Mouse (Mus musculus): ENCODE measurements at regions not wholly inside any gene's neighbourhood (a gene's known extent, or its start where the extent isn't known, plus 50 kb on each side); places are given as distances from the start of the nearest gene placed in this dataset.

- H3K9ac ChIP-seq (ENCODE audit: insufficient read depth, low read depth, low read length, poor library complexity, severe bottlenecking): no peak overlapping the region
- no peak overlapping the region for H3K27ac ChIP-seq (ENCODE audit: insufficient read depth, low read depth, low read length, poor library complexity, severe bottlenecking)
- no peaks in the 10 kb centered on the region for H3K4me1 ChIP-seq (ENCODE audit: control insufficient read depth in 2 of 2, insufficient read depth in 2 of 2, low read length in 2 of 2, poor library complexity in 1 of 2)
- no peak overlapping the region for H3K4me3 ChIP-seq (ENCODE audit: insufficient read depth in 1 of 2, low read depth in 1 of 2, low read length in 2 of 2, poor library complexity in 1 of 2, severe bottlenecking in 1 of 2)
- DNase-seq (ENCODE audit: low read depth, low spot score): no peak
- H3K9me3 ChIP-seq (ENCODE audit: control insufficient read depth, insufficient read depth, low read depth, low read length): no peaks in the 10 kb centered on the region
- in situ Hi-C loops (cut with MboI; ENCODE audit: low sequenced_read_pairs in 2 of 2, unreplicated experiment in 2 of 2): no loop called here
- no peaks in the 10 kb centered on the region for H3K36me3 ChIP-seq (ENCODE audit: control insufficient read depth, insufficient read depth, low read length, poor library complexity, severe bottlenecking)
- TF ChIP-seq ZC3H11A (IDR thresholded peaks at IDR 0.05; ENCODE audit: borderline replicate concordance, low read depth, low read length) (no peak), ZNF384 (IDR thresholded peaks at IDR 0.05; ENCODE audit: low read depth, low read length) (no peak), HCFC1 (IDR thresholded peaks at IDR 0.05; ENCODE audit: borderline replicate concordance, insufficient read depth, low read length) (no peak), CHD2 (IDR thresholded peaks at IDR 0.05; ENCODE audit: low read depth, low read length) (no peak), MAFK (IDR thresholded peaks at IDR 0.05; ENCODE audit: insufficient read depth, low read depth, low read length) (no peak)
These were observed 521.1 kb downstream of the Epha4 start for GRCm38 (mm10) chr1:76993776-76994175.

- no peak overlapping the region for H3K4me3 ChIP-seq (ENCODE audit: insufficient read depth in 1 of 2, low read depth in 1 of 2, low read length in 2 of 2, poor library complexity in 1 of 2, severe bottlenecking in 1 of 2)
- no peak for DNase-seq (ENCODE audit: low read depth, low spot score)
- in situ Hi-C loops (cut with MboI; ENCODE audit: low sequenced_read_pairs in 2 of 2, unreplicated experiment in 2 of 2): no loop called here
- TF ChIP-seq ZNF384 (IDR thresholded peaks at IDR 0.05; ENCODE audit: low read depth, low read length): no peak
- no peak for TF ChIP-seq HCFC1 (IDR thresholded peaks at IDR 0.05; ENCODE audit: borderline replicate concordance, insufficient read depth, low read length)
- TF ChIP-seq CHD2 (IDR thresholded peaks at IDR 0.05; ENCODE audit: low read depth, low read length): no peak
- TF ChIP-seq ZC3H11A (IDR thresholded peaks at IDR 0.05; ENCODE audit: borderline replicate concordance, low read depth, low read length): no peak
- H3K4me1 ChIP-seq (ENCODE audit: control insufficient read depth in 2 of 2, insufficient read depth in 2 of 2, low read length in 2 of 2, poor library complexity in 1 of 2): no peaks in the 10 kb centered on the region
- H3K27ac ChIP-seq (ENCODE audit: insufficient read depth, low read depth, low read length, poor library complexity, severe bottlenecking): no peak overlapping the region
- H3K9me3 ChIP-seq (ENCODE audit: control insufficient read depth, insufficient read depth, low read depth, low read length): no peaks in the 10 kb centered on the region
- H3K36me3 ChIP-seq (ENCODE audit: control insufficient read depth, insufficient read depth, low read length, poor library complexity, severe bottlenecking): no peaks in the 10 kb centered on the region
- no peak overlapping the region for H3K9ac ChIP-seq (ENCODE audit: insufficient read depth, low read depth, low read length, poor library complexity, severe bottlenecking)
These were observed 506.9 kb downstream of the Epha4 start for GRCm38 (mm10) chr1:77008001-77008400.

- Histone ChIP-seq H3K9me3 (ENCODE audit: control insufficient read depth, insufficient read depth, low read depth, low read length) (no peaks in the 10 kb centered on the region), H3K9ac (ENCODE audit: insufficient read depth, low read depth, low read length, poor library complexity, severe bottlenecking) (no peak overlapping the region), H3K4me3 (ENCODE audit: insufficient read depth in 1 of 2, low read depth in 1 of 2, low read length in 2 of 2, poor library complexity in 1 of 2, severe bottlenecking in 1 of 2) (no peak overlapping the region), H3K36me3 (ENCODE audit: control insufficient read depth, insufficient read depth, low read length, poor library complexity, severe bottlenecking) (no peaks in the 10 kb centered on the region), H3K27ac (ENCODE audit: insufficient read depth, low read depth, low read length, poor library complexity, severe bottlenecking) (no peak overlapping the region), H3K4me1 (ENCODE audit: control insufficient read depth in 2 of 2, insufficient read depth in 2 of 2, low read length in 2 of 2, poor library complexity in 1 of 2) (no peaks in the 10 kb centered on the region)
- no peak for DNase-seq (ENCODE audit: low read depth, low spot score)
- in situ Hi-C loops (cut with MboI; ENCODE audit: low sequenced_read_pairs in 2 of 2, unreplicated experiment in 2 of 2): no loop called here
- no peak for TF ChIP-seq HCFC1 (IDR thresholded peaks at IDR 0.05; ENCODE audit: borderline replicate concordance, insufficient read depth, low read length)
- TF ChIP-seq ZNF384 (IDR thresholded peaks at IDR 0.05; ENCODE audit: low read depth, low read length): no peak
- TF ChIP-seq MAFK (IDR thresholded peaks at IDR 0.05; ENCODE audit: insufficient read depth, low read depth, low read length): no peak
- no peak for TF ChIP-seq ZC3H11A (IDR thresholded peaks at IDR 0.05; ENCODE audit: borderline replicate concordance, low read depth, low read length)
- no peak for TF ChIP-seq CHD2 (IDR thresholded peaks at IDR 0.05; ENCODE audit: low read depth, low read length)
These were observed 504.2 kb downstream of the Epha4 start for GRCm38 (mm10) chr1:77010608-77011214.

- Histone ChIP-seq H3K4me3 (ENCODE audit: insufficient read depth in 1 of 2, low read depth in 1 of 2, low read length in 2 of 2, poor library complexity in 1 of 2, severe bottlenecking in 1 of 2) (no peak overlapping the region), H3K27ac (ENCODE audit: insufficient read depth, low read depth, low read length, poor library complexity, severe bottlenecking) (no peak overlapping the region), H3K36me3 (ENCODE audit: control insufficient read depth, insufficient read depth, low read length, poor library complexity, severe bottlenecking) (no peaks in the 10 kb centered on the region), H3K9me3 (ENCODE audit: control insufficient read depth, insufficient read depth, low read depth, low read length) (no peaks in the 10 kb centered on the region), H3K9ac (ENCODE audit: insufficient read depth, low read depth, low read length, poor library complexity, severe bottlenecking) (no peak overlapping the region), H3K4me1 (ENCODE audit: control insufficient read depth in 2 of 2, insufficient read depth in 2 of 2, low read length in 2 of 2, poor library complexity in 1 of 2) (no peaks in the 10 kb centered on the region)
- DNase-seq (ENCODE audit: low read depth, low spot score): no peak
- TF ChIP-seq CHD2 (IDR thresholded peaks at IDR 0.05; ENCODE audit: low read depth, low read length) (no peak), ZC3H11A (IDR thresholded peaks at IDR 0.05; ENCODE audit: borderline replicate concordance, low read depth, low read length) (no peak), ZNF384 (IDR thresholded peaks at IDR 0.05; ENCODE audit: low read depth, low read length) (no peak), HCFC1 (IDR thresholded peaks at IDR 0.05; ENCODE audit: borderline replicate concordance, insufficient read depth, low read length) (no peak), MAFK (IDR thresholded peaks at IDR 0.05; ENCODE audit: insufficient read depth, low read depth, low read length) (no peak)
- in situ Hi-C loops (cut with MboI; ENCODE audit: low sequenced_read_pairs in 2 of 2, unreplicated experiment in 2 of 2): no loop called here
These were observed 487.2 kb downstream of the Epha4 start for GRCm38 (mm10) chr1:77027656-77028055.

GRCm38 (mm10) chr1:77028216-77028615, 486.7 kb downstream of the Epha4 start:
- no peak overlapping the region for H3K4me3 ChIP-seq (ENCODE audit: insufficient read depth in 1 of 2, low read depth in 1 of 2, low read length in 2 of 2, poor library complexity in 1 of 2, severe bottlenecking in 1 of 2)
- no peaks in the 10 kb centered on the region for H3K9me3 ChIP-seq (ENCODE audit: control insufficient read depth, insufficient read depth, low read depth, low read length)
- no peaks in the 10 kb centered on the region for H3K36me3 ChIP-seq (ENCODE audit: control insufficient read depth, insufficient read depth, low read length, poor library complexity, severe bottlenecking)
- no peak for TF ChIP-seq ZC3H11A (IDR thresholded peaks at IDR 0.05; ENCODE audit: borderline replicate concordance, low read depth, low read length)
- no peak for TF ChIP-seq MAFK (IDR thresholded peaks at IDR 0.05; ENCODE audit: insufficient read depth, low read depth, low read length)
- no peak for TF ChIP-seq HCFC1 (IDR thresholded peaks at IDR 0.05; ENCODE audit: borderline replicate concordance, insufficient read depth, low read length)
- TF ChIP-seq CHD2 (IDR thresholded peaks at IDR 0.05; ENCODE audit: low read depth, low read length): no peak
- no peak for TF ChIP-seq ZNF384 (IDR thresholded peaks at IDR 0.05; ENCODE audit: low read depth, low read length)
- no peak overlapping the region for H3K27ac ChIP-seq (ENCODE audit: insufficient read depth, low read depth, low read length, poor library complexity, severe bottlenecking)
- no peaks in the 10 kb centered on the region for H3K4me1 ChIP-seq (ENCODE audit: control insufficient read depth in 2 of 2, insufficient read depth in 2 of 2, low read length in 2 of 2, poor library complexity in 1 of 2)
- in situ Hi-C loops (cut with MboI; ENCODE audit: low sequenced_read_pairs in 2 of 2, unreplicated experiment in 2 of 2): no loop called here
- no peak overlapping the region for H3K9ac ChIP-seq (ENCODE audit: insufficient read depth, low read depth, low read length, poor library complexity, severe bottlenecking)
- no peak for DNase-seq (ENCODE audit: low read depth, low spot score)

Data from ES-E14 (cell line).